In the genomic region with DNA sequence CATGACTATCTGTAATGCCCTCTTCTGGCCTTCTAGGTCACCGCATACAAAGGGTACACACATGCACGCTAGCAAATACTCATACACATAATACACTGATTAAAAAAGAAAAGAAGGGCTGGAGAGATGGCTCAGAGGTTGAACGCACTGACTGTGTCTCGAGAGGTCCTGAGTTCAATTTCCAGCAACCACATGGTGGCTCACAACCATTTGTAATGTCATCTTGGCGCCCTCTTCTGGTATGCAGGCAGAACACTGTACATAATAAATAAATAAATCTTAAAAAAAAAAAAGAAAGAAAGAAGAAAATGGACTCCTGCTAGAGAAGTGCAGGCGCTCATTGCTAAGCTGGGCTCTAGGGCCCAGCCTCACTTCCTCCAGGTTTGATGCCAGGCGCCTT, we compare ENCODE assay signal across 17 mouse cellular contexts. TPM values are rescaled to one million over a fixed set of nuclear protein-coding genes. Genes with fewer than 3 reads are reported as not detected.
DNase-seq lines count a peak whose midpoint lies in the region; ATAC-seq and TF ChIP-seq lines count a peak whose summit lies in the region.
"Had no signal": no experiment of that assay in that cellular context is flagged by ENCODE, and none has a peak within 500 bp of the region (broad histone marks: within the 10 kb centered on the region; RNA-seq: fewer than 3 reads in every experiment).

No protein-coding gene starts in this region.

- no peak overlapping the region for H3K9ac ChIP-seq in forebrain, postnatal 0 days
- H3K9ac ChIP-seq in forebrain, embryonic 12.5 days: no peak overlapping the region
- no peak overlapping the region for H3K9ac ChIP-seq in lung, embryonic 14.5 days
- no peak overlapping the region for H3K9ac ChIP-seq in ES-Bruce4 (ENCODE audit: low read depth, poor library complexity, severe bottlenecking)
- H3K9ac ChIP-seq: hindbrain, embryonic 15.5 days; limb, embryonic 13.5 days; neural tube, embryonic 13.5 days had no signal

- H3K27me3 ChIP-seq in forebrain, postnatal 0 days (ENCODE audit: insufficient read depth, low read length): no peaks in the 10 kb centered on the region
- no peaks in the 10 kb centered on the region for H3K27me3 ChIP-seq in forebrain, embryonic 12.5 days
- H3K27me3 ChIP-seq in lung, embryonic 14.5 days (ENCODE audit: insufficient read depth, low read length): no peaks in the 10 kb centered on the region
- H3K27me3 ChIP-seq in ES-Bruce4 (ENCODE audit: control insufficient read depth, insufficient read depth, low read length, poor library complexity, severe bottlenecking): no peaks in the 10 kb centered on the region
- H3K27me3 ChIP-seq: hindbrain, embryonic 15.5 days; limb, embryonic 13.5 days; neural tube, embryonic 13.5 days had no signal

- peak; percentile 43 for TF ChIP-seq CTCF in forebrain, postnatal 0 days (IDR thresholded peaks at IDR 0.05; ENCODE audit: low read depth)
- peak; percentile 31 for TF ChIP-seq CTCF in lung, embryonic 14.5 days (IDR thresholded peaks at IDR 0.05; ENCODE audit: low read depth)
- TF ChIP-seq CTCF in ES-Bruce4 (IDR thresholded peaks at IDR 0.05; ENCODE audit: low read depth, low read length): peak; percentile 32

- WGBS in forebrain, postnatal 0 days: 82% methylated on average over 7 of the region's 7 CpGs
- WGBS in forebrain, embryonic 12.5 days: 81% methylated on average over 7 of the region's 7 CpGs
- 83% methylated on average over 7 of the region's 7 CpGs for WGBS in lung, embryonic 14.5 days

- no peak for TF ChIP-seq EP300 in ES-Bruce4 (IDR thresholded peaks at IDR 0.05; ENCODE audit: insufficient read depth, low read depth, low read length)

- DNase-seq in forebrain, postnatal 0 days: no peak
- DNase-seq in lung, embryonic 14.5 days: peak; percentile 28
- DNase-seq in lung, adult 18-20 months: no peak
- peak; percentile 53 for DNase-seq in naive thymus-derived CD4-positive, alpha-beta T cell, adult 2 months (ENCODE audit: low read depth)
- DNase-seq in heart, postnatal 36 days: no peak
- no peak for DNase-seq in urinary bladder, adult 2 months (ENCODE audit: low spot score)
- DNase-seq: cerebellum, adult 18-20 months; kidney, postnatal 14 days; lung, postnatal 36 days; midbrain, embryonic 14.5 days had no signal

- no peak overlapping the region for H3K4me3 ChIP-seq in forebrain, postnatal 0 days (ENCODE audit: low read depth, low read length)
- H3K4me3 ChIP-seq in forebrain, embryonic 12.5 days (replicated peaks): no peak overlapping the region
- no peak overlapping the region for H3K4me3 ChIP-seq in lung, embryonic 14.5 days (ENCODE audit: low read depth, low read length)
- no peak overlapping the region for H3K4me3 ChIP-seq in ES-Bruce4 (ENCODE audit: low read depth, low read length)
- H3K4me3 ChIP-seq: hindbrain, embryonic 15.5 days; limb, embryonic 13.5 days; neural tube, embryonic 13.5 days had no signal

- no peak overlapping the region for H3K4me2 ChIP-seq in forebrain, postnatal 0 days (ENCODE audit: low read depth)
- no peak overlapping the region for H3K4me2 ChIP-seq in forebrain, embryonic 12.5 days
- H3K4me2 ChIP-seq in lung, embryonic 14.5 days: no peak overlapping the region
- H3K4me2 ChIP-seq: hindbrain, embryonic 15.5 days; limb, embryonic 13.5 days; neural tube, embryonic 13.5 days had no signal

- intact Hi-C loops in heart, postnatal 36 days (cut with DNase I): no loop called here

- H3K9me3 ChIP-seq in forebrain, postnatal 0 days (ENCODE audit: low read length): no peaks in the 10 kb centered on the region
- H3K9me3 ChIP-seq in forebrain, embryonic 12.5 days: no peaks in the 10 kb centered on the region
- no peaks in the 10 kb centered on the region for H3K9me3 ChIP-seq in lung, embryonic 14.5 days (ENCODE audit: low read depth, low read length)
- no peaks in the 10 kb centered on the region for H3K9me3 ChIP-seq in ES-Bruce4 (replicated peaks; ENCODE audit: control insufficient read depth, insufficient read depth, low read length, poor library complexity, severe bottlenecking)
- H3K9me3 ChIP-seq: hindbrain, embryonic 15.5 days; limb, embryonic 13.5 days; neural tube, embryonic 13.5 days had no signal

- no peak for TF ChIP-seq POLR2A in ES-Bruce4 (IDR thresholded peaks at IDR 0.05; ENCODE audit: insufficient read depth, low read length)

- H3K36me3 ChIP-seq in forebrain, postnatal 0 days (ENCODE audit: insufficient read depth): peaks cover 10% of the 10 kb centered on the region; the same call in 1 of the 2 replicates
- peaks cover 36% of the 10 kb centered on the region for H3K36me3 ChIP-seq in forebrain, embryonic 12.5 days (replicated peaks)
- peaks cover 30% of the 10 kb centered on the region for H3K36me3 ChIP-seq in lung, embryonic 14.5 days (ENCODE audit: insufficient read depth)
- peaks cover 7% of the 10 kb centered on the region for H3K36me3 ChIP-seq in ES-Bruce4 (ENCODE audit: control insufficient read depth, insufficient read depth, low read length, poor library complexity, severe bottlenecking)

- no peak overlapping the region for H3K27ac ChIP-seq in forebrain, postnatal 0 days (ENCODE audit: low read depth, low read length)
- no peak overlapping the region for H3K27ac ChIP-seq in forebrain, embryonic 12.5 days
- H3K27ac ChIP-seq in lung, embryonic 14.5 days (ENCODE audit: low read depth): no peak overlapping the region
- no peak overlapping the region for H3K27ac ChIP-seq in ES-Bruce4 (ENCODE audit: insufficient read depth, low read length)
- H3K27ac ChIP-seq: hindbrain, embryonic 15.5 days; limb, embryonic 13.5 days; neural tube, embryonic 13.5 days had no signal

- H3K4me1 ChIP-seq in forebrain, postnatal 0 days (ENCODE audit: insufficient read depth): peaks cover 8% of the 10 kb centered on the region
- peaks cover 25% of the 10 kb centered on the region for H3K4me1 ChIP-seq in forebrain, embryonic 12.5 days
- no peaks in the 10 kb centered on the region for H3K4me1 ChIP-seq in lung, embryonic 14.5 days (ENCODE audit: insufficient read depth)
- no peaks in the 10 kb centered on the region for H3K4me1 ChIP-seq in ES-Bruce4 (ENCODE audit: control insufficient read depth, insufficient read depth, low read length)

- ATAC-seq in forebrain, postnatal 0 days: no peak
- no peak for ATAC-seq in forebrain, embryonic 12.5 days (ENCODE audit: low FRiP score)
- no peak for ATAC-seq in lung, embryonic 14.5 days (ENCODE audit: insufficient read depth)
- ATAC-seq: forebrain, embryonic 16.5 days had no signal

RNA-seq across cellular contexts. Expression of gene Mrpl10, which starts 4.5 kb away (rescaled TPM):
- 41.6 and 55.5 TPM in 2 replicates for total RNA-seq in forebrain, postnatal 0 days (2014; rRNA removed)
- polyA plus RNA-seq in forebrain, postnatal 0 days (2015; fragmentation: Nextera tagmentation; extraction: Ambion mirVana): 47.0 and 62.0 TPM in 2 replicates
- 64.0 and 65.8 TPM in 2 replicates for polyA plus RNA-seq in forebrain, embryonic 12.5 days (2016; fragmentation: Nextera tagmentation; extraction: Ambion mirVana)
- 84.5 and 85.5 TPM in 2 replicates for polyA plus RNA-seq in lung, embryonic 14.5 days (2014; fragmentation: Nextera tagmentation; extraction: Ambion mirVana)
- 62.6 and 67.1 TPM in 2 replicates for polyA plus RNA-seq in ES-Bruce4 (2011; ENCODE audit: insufficient read depth, insufficient read length, low read depth, missing spikeins)
- 10 to 100 TPM; 85.0 to 89.8 TPM for total RNA-seq in heart, postnatal 36 days (2021)
- 60.0 and 63.9 TPM in 2 replicates for polyA plus RNA-seq in urinary bladder, adult 2 months (2012; rRNA removed)

RNA-seq across cellular contexts. Expression of gene Osbpl7, which starts 4.6 kb away (rescaled TPM):
- 10.9 and 13.1 TPM in 2 replicates for total RNA-seq in forebrain, postnatal 0 days (2014; rRNA removed)
- 7.4 and 8.3 TPM in 2 replicates for polyA plus RNA-seq in forebrain, postnatal 0 days (2015; fragmentation: Nextera tagmentation; extraction: Ambion mirVana)
- polyA plus RNA-seq in forebrain, embryonic 12.5 days (2016; fragmentation: Nextera tagmentation; extraction: Ambion mirVana): 8.2 and 8.7 TPM in 2 replicates
- 6.3 and 12.8 TPM in 2 replicates for polyA plus RNA-seq in lung, embryonic 14.5 days (2014; fragmentation: Nextera tagmentation; extraction: Ambion mirVana)
- 8.3 and 9.1 TPM in 2 replicates for polyA plus RNA-seq in ES-Bruce4 (2011; ENCODE audit: insufficient read depth, insufficient read length, low read depth, missing spikeins)
- 1 to 10 TPM; 3.8 to 4.9 TPM for total RNA-seq in heart, postnatal 36 days (2021)
- 10.8 and 11.7 TPM in 2 replicates for polyA plus RNA-seq in urinary bladder, adult 2 months (2012; rRNA removed)

RNA-seq across cellular contexts. Expression of gene Lrrc46, which starts 4.7 kb away (rescaled TPM):
- 1.0 and 1.6 TPM in 2 replicates for total RNA-seq in forebrain, postnatal 0 days (2014; rRNA removed)
- 4.9 and 5.8 TPM in 2 replicates for polyA plus RNA-seq in forebrain, postnatal 0 days (2015; fragmentation: Nextera tagmentation; extraction: Ambion mirVana)
- polyA plus RNA-seq in forebrain, embryonic 12.5 days (2016; fragmentation: Nextera tagmentation; extraction: Ambion mirVana): 2.3 and 3.2 TPM in 2 replicates
- polyA plus RNA-seq in lung, embryonic 14.5 days (2014; fragmentation: Nextera tagmentation; extraction: Ambion mirVana): 1.1 and 1.5 TPM in 2 replicates
- polyA plus RNA-seq in ES-Bruce4 (2011; ENCODE audit: insufficient read depth, insufficient read length, low read depth, missing spikeins): 1.5 and 2.4 TPM in 2 replicates
- not detected for total RNA-seq in heart, postnatal 36 days (2021)
- polyA plus RNA-seq in urinary bladder, adult 2 months (2012; rRNA removed): 0.21 and 0.52 TPM in 2 replicates

RNA-seq across cellular contexts. Expression of gene Scrn2, which starts 16.1 kb away (rescaled TPM):
- total RNA-seq in forebrain, postnatal 0 days (2014; rRNA removed): 14.8 and 17.9 TPM in 2 replicates
- polyA plus RNA-seq in forebrain, postnatal 0 days (2015; fragmentation: Nextera tagmentation; extraction: Ambion mirVana): 10.2 and 11.3 TPM in 2 replicates
- polyA plus RNA-seq in forebrain, embryonic 12.5 days (2016; fragmentation: Nextera tagmentation; extraction: Ambion mirVana): 26.0 and 28.0 TPM in 2 replicates
- polyA plus RNA-seq in lung, embryonic 14.5 days (2014; fragmentation: Nextera tagmentation; extraction: Ambion mirVana): 24.5 and 30.2 TPM in 2 replicates
- polyA plus RNA-seq in ES-Bruce4 (2011; ENCODE audit: insufficient read depth, insufficient read length, low read depth, missing spikeins): 6.8 and 7.4 TPM in 2 replicates
- 10 to 100 TPM; 13.7 to 14.1 TPM for total RNA-seq in heart, postnatal 36 days (2021)
- 10.3 and 12.5 TPM in 2 replicates for polyA plus RNA-seq in urinary bladder, adult 2 months (2012; rRNA removed)

RNA-seq across cellular contexts. Expression of gene Sp6, which starts 32.7 kb away (rescaled TPM):
- total RNA-seq in forebrain, postnatal 0 days (2014; rRNA removed): 0.85 and 0.86 TPM in 2 replicates
- polyA plus RNA-seq in forebrain, postnatal 0 days (2015; fragmentation: Nextera tagmentation; extraction: Ambion mirVana): 0.35 and 0.75 TPM in 2 replicates
- 0.26 and 0.51 TPM in 2 replicates for polyA plus RNA-seq in forebrain, embryonic 12.5 days (2016; fragmentation: Nextera tagmentation; extraction: Ambion mirVana)
- 0.22 and 0.43 TPM in 2 replicates for polyA plus RNA-seq in lung, embryonic 14.5 days (2014; fragmentation: Nextera tagmentation; extraction: Ambion mirVana)
- 12.4 and 13.5 TPM in 2 replicates for polyA plus RNA-seq in ES-Bruce4 (2011; ENCODE audit: insufficient read depth, insufficient read length, low read depth, missing spikeins)
- under 1 TPM in 1 of 2 experiments, not detected in 1; 0.14 TPM for total RNA-seq in heart, postnatal 36 days (2021)
- 6.7 and 7.6 TPM in 2 replicates for polyA plus RNA-seq in urinary bladder, adult 2 months (2012; rRNA removed)
- polyA plus RNA-seq: heart, postnatal 0 days; midbrain, embryonic 14.5 days had no signal

Comparison
In these comparisons a context has a peak if more than half of its experiments do, and no peak if none do; other contexts are left out.
1. DNase-seq: peak in lung, embryonic 14.5 days (single experiment) and naive thymus-derived CD4-positive, alpha-beta T cell, adult 2 months (single experiment); none in forebrain, postnatal 0 days (single experiment), lung, adult 18-20 months (0 of 2), heart, postnatal 36 days (0 of 2) and urinary bladder, adult 2 months (single experiment).
2. Peak in every context shown above with its lines, with median percentiles within 50 percentile points of each other: CTCF ChIP-seq.